Mouse (Mus musculus) heart, adult 2 months (tissue): ENCODE data around the gene Pdcd4.

Experiments
- CTCF ChIP-seq: fragments of 200-600 bp; IDR thresholded peaks from 2 replicates; pipeline ENCODE4 v1.8.1; 2022; ENCODE audit warnings: antibody characterized with exemption, mild to moderate bottlenecking, moderate library complexity
- POLR2A ChIP-seq: fragments of 200-500 bp; IDR thresholded peaks from 2 replicates; pipeline ENCODE4 v1.6.1; 2011; ENCODE audit warnings: mild to moderate bottlenecking, low read depth, low read length, control low read depth; ENCODE audit not compliant: insufficient read depth

GRCm38 (mm10) chr19:53868796-53869195, 23.2 kb upstream of the Pdcd4 start:
- TF ChIP-seq CTCF (no peak), POLR2A (no peak)
